8 mouse cellular contexts compared by ENCODE assay signal in genomic region chr19:40240838-40241689, GRCm38 (mm10). TPM values are rescaled to one million over a fixed set of nuclear protein-coding genes. Genes with fewer than 3 reads are reported as not detected.
DNase-seq lines count a peak whose midpoint lies in the region; ATAC-seq and TF ChIP-seq lines count a peak whose summit lies in the region.

No protein-coding gene starts in this region.

- no peak for TF ChIP-seq CTCF in kidney, postnatal 0 days (IDR thresholded peaks at IDR 0.05; ENCODE audit: low read depth)

- H3K4me1 ChIP-seq in kidney, postnatal 0 days (replicated peaks; ENCODE audit: insufficient read depth, low read length), result no peaks in the 10 kb centered on the region
- peaks cover 9% of the 10 kb centered on the region for H3K4me1 ChIP-seq in forebrain, embryonic 16.5 days (replicated peaks; ENCODE audit: control insufficient read depth, insufficient read depth, low read length)
- peaks cover 13% of the 10 kb centered on the region for H3K4me1 ChIP-seq in hindbrain, embryonic 13.5 days (replicated peaks)
- peaks cover 9% of the 10 kb centered on the region; the same call in 1 of the 2 replicates for H3K4me1 ChIP-seq in midbrain, embryonic 13.5 days (replicated peaks)

- no peak overlapping the region for H3K4me3 ChIP-seq in kidney, postnatal 0 days (replicated peaks; ENCODE audit: low read depth, low read length)
- no peak overlapping the region for H3K4me3 ChIP-seq in forebrain, embryonic 16.5 days (replicated peaks; ENCODE audit: low read length)
- H3K4me3 ChIP-seq in hindbrain, embryonic 13.5 days, result no peak overlapping the region
- H3K4me3 ChIP-seq in midbrain, embryonic 13.5 days (replicated peaks), result no peak overlapping the region

- H3K9ac ChIP-seq in kidney, postnatal 0 days (ENCODE audit: low read depth, low read length), result no peak overlapping the region
- H3K9ac ChIP-seq in forebrain, embryonic 16.5 days (replicated peaks; ENCODE audit: low read depth, low read length), result peak overlapping the region; percentile 35
- peak overlapping the region; percentile 46 for H3K9ac ChIP-seq in hindbrain, embryonic 13.5 days
- H3K9ac ChIP-seq in midbrain, embryonic 13.5 days (replicated peaks), result no peak overlapping the region

- no peaks in the 10 kb centered on the region for H3K36me3 ChIP-seq in kidney, postnatal 0 days (ENCODE audit: insufficient read depth, low read length)
- no peaks in the 10 kb centered on the region for H3K36me3 ChIP-seq in forebrain, embryonic 16.5 days (ENCODE audit: control insufficient read depth, insufficient read depth)
- H3K36me3 ChIP-seq in hindbrain, embryonic 13.5 days, result no peaks in the 10 kb centered on the region
- H3K36me3 ChIP-seq in midbrain, embryonic 13.5 days, result no peaks in the 10 kb centered on the region

- H3K27ac ChIP-seq in kidney, postnatal 0 days, result 0 out of 2 replicates have a peak overlapping the region, but pooled peaks have one; percentile 60
- 0 out of 2 replicates have a peak overlapping the region, but pooled peaks have one; percentile 41 for H3K27ac ChIP-seq in forebrain, embryonic 16.5 days (ENCODE audit: low read length)
- peak overlapping the region; percentile 61 for H3K27ac ChIP-seq in hindbrain, embryonic 13.5 days
- H3K27ac ChIP-seq in midbrain, embryonic 13.5 days, result no peak overlapping the region

- H3K27me3 ChIP-seq in kidney, postnatal 0 days (ENCODE audit: insufficient read depth, low read length), result no peaks in the 10 kb centered on the region
- no peaks in the 10 kb centered on the region for H3K27me3 ChIP-seq in forebrain, embryonic 16.5 days (replicated peaks; ENCODE audit: control insufficient read depth, insufficient read depth, low read length)
- H3K27me3 ChIP-seq in hindbrain, embryonic 13.5 days, result no peaks in the 10 kb centered on the region
- no peaks in the 10 kb centered on the region for H3K27me3 ChIP-seq in midbrain, embryonic 13.5 days

- 58% methylated on average over 14 of the region's 14 CpGs for WGBS in kidney, postnatal 0 days
- 16% methylated on average over 14 of the region's 14 CpGs for WGBS in forebrain, embryonic 16.5 days
- 28% methylated on average over 14 of the region's 14 CpGs for WGBS in hindbrain, embryonic 13.5 days
- WGBS in midbrain, embryonic 13.5 days, result 40% methylated on average over 14 of the region's 14 CpGs

- no peak overlapping the region for H3K4me2 ChIP-seq in kidney, postnatal 0 days (ENCODE audit: low read length)
- peak overlapping the region; percentile 45 for H3K4me2 ChIP-seq in forebrain, embryonic 16.5 days (ENCODE audit: low read length)
- peak overlapping the region; percentile 32 for H3K4me2 ChIP-seq in hindbrain, embryonic 13.5 days
- H3K4me2 ChIP-seq in midbrain, embryonic 13.5 days (replicated peaks), result 0 out of 2 replicates have a peak overlapping the region, but pooled peaks have one; percentile 15

- no peak for ATAC-seq in kidney, postnatal 0 days (replicated peaks; ENCODE audit: low FRiP score, low read depth)
- ATAC-seq in forebrain, embryonic 16.5 days, result peak; percentile 79
- peak; percentile 76 for ATAC-seq in hindbrain, embryonic 13.5 days (ENCODE audit: low FRiP score)
- ATAC-seq in midbrain, embryonic 13.5 days, result peak; percentile 70

- DNase-seq in kidney, postnatal 0 days (ENCODE audit: low spot score), result peak; percentile 62
- DNase-seq in kidney, adult 9 months, result no peak
- DNase-seq in adrenal gland, postnatal 36 days, result peak; percentile 13 to 34
- no peak for DNase-seq in spleen, postnatal 10 days (ENCODE audit: low spot score in 2 of 2)
- no peak for DNase-seq in natural killer cell, adult 2 months (ENCODE audit: low spot score in 2 of 2)

- no peaks in the 10 kb centered on the region for H3K9me3 ChIP-seq in kidney, postnatal 0 days (replicated peaks; ENCODE audit: low read length)
- H3K9me3 ChIP-seq in forebrain, embryonic 16.5 days (ENCODE audit: control insufficient read depth, low read length), result no peaks in the 10 kb centered on the region
- no peaks in the 10 kb centered on the region for H3K9me3 ChIP-seq in hindbrain, embryonic 13.5 days
- no peaks in the 10 kb centered on the region for H3K9me3 ChIP-seq in midbrain, embryonic 13.5 days

RNA-seq across cellular contexts. Expression of gene Pdlim1, which starts 30.6 kb away (rescaled TPM):
- 34.4 and 40.0 TPM in 2 replicates for polyA plus RNA-seq in kidney, postnatal 0 days (2015; fragmentation: Nextera tagmentation; extraction: Ambion mirVana)
- 10 to 100 TPM; 14.8 to 22.5 TPM for total RNA-seq in adrenal gland, postnatal 36 days (2021)
- polyA plus RNA-seq in forebrain, embryonic 16.5 days (2015; fragmentation: Nextera tagmentation; extraction: Ambion mirVana), result 12.5 and 18.3 TPM in 2 replicates
- 13.8 and 14.7 TPM in 2 replicates for polyA plus RNA-seq in hindbrain, embryonic 13.5 days (2015; fragmentation: Nextera tagmentation; extraction: Ambion mirVana)
- polyA plus RNA-seq in midbrain, embryonic 13.5 days (2015; fragmentation: Nextera tagmentation; extraction: Ambion mirVana), result 17.7 and 19.4 TPM in 2 replicates

RNA-seq across cellular contexts. Expression of gene Cyp2c70, which starts 53.9 kb away (rescaled TPM):
- not detected in 2 replicates for polyA plus RNA-seq in kidney, postnatal 0 days (2015; fragmentation: Nextera tagmentation; extraction: Ambion mirVana)
- under 1 TPM; 0.16 to 0.93 TPM for total RNA-seq in adrenal gland, postnatal 36 days (2021)
- not detected in 2 replicates for polyA plus RNA-seq in forebrain, embryonic 16.5 days (2015; fragmentation: Nextera tagmentation; extraction: Ambion mirVana)
- not detected in 2 replicates for polyA plus RNA-seq in hindbrain, embryonic 13.5 days (2015; fragmentation: Nextera tagmentation; extraction: Ambion mirVana)
- polyA plus RNA-seq in midbrain, embryonic 13.5 days (2015; fragmentation: Nextera tagmentation; extraction: Ambion mirVana), result not detected in 2 replicates

Comparison
In these comparisons a context has a peak if more than half of its experiments do, and no peak if none do; other contexts are left out.
1. DNase-seq: peak in kidney, postnatal 0 days (single experiment) and adrenal gland, postnatal 36 days (2 of 2); none in kidney, adult 9 months (single experiment), spleen, postnatal 10 days (0 of 2) and natural killer cell, adult 2 months (0 of 2).
2. H3K9ac ChIP-seq: peak in forebrain, embryonic 16.5 days (single experiment) and hindbrain, embryonic 13.5 days (single experiment); none in kidney, postnatal 0 days (single experiment) and midbrain, embryonic 13.5 days (single experiment).